Mouse (Mus musculus): Measurements from ENCODE around the gene Wdfy2.

GRCm38 (mm10) chr14:62865405-62865804 lies 27.9 kb downstream of the Wdfy2 start:
- TF ChIP-seq USF1 (IDR thresholded peaks at IDR 0.05; ENCODE audit: low read depth) (no peak), CTCF (IDR thresholded peaks at IDR 0.05; ENCODE audit: control insufficient read depth, insufficient read depth, insufficient read length) (no peak), CEBPB (IDR thresholded peaks at IDR 0.05; ENCODE audit: low read depth) (no peak), MYOD1 (IDR thresholded peaks at IDR 0.05; ENCODE audit: control insufficient read depth, insufficient read length, low read depth) (no peak)
